ENCODE assay signal across 8 mouse cellular contexts in genomic region chr19:42612654-42613053, GRCm38 (mm10). TPM values are rescaled to one million over a fixed set of nuclear protein-coding genes. Genes with fewer than 3 reads are reported as not detected.
DNase-seq lines count a peak whose midpoint lies in the region; ATAC-seq and TF ChIP-seq lines count a peak whose summit lies in the region.

Gene Loxl4 (minus strand): TSS chr19:42612813.

- ATAC-seq in forebrain, embryonic 16.5 days = peak; percentile 38
- ATAC-seq in limb, embryonic 12.5 days (ENCODE audit: insufficient number of reproducible peaks, insufficient read depth, low FRiP score, low TSS enrichment, low read depth) = no peak
- ATAC-seq in midbrain, embryonic 13.5 days = 0 out of 2 replicates have a peak, but pooled peaks have one; percentile 30
- ATAC-seq in erythroid progenitor cell, adult 5-6 weeks (replicated peaks; ENCODE audit: low FRiP score, poor library complexity, severe bottlenecking) = no peak

- no peak for TF ChIP-seq EP300 in CH12.LX (IDR thresholded peaks at IDR 0.05; ENCODE audit: low read length)

- H3K9ac ChIP-seq in CH12.LX (ENCODE audit: insufficient read depth, low read depth) = no peak within 1 kb of the TSS
- H3K9ac ChIP-seq in forebrain, embryonic 16.5 days (replicated peaks; ENCODE audit: low read depth, low read length) = peak within 1 kb of the TSS; percentile 48
- peak within 1 kb of the TSS; percentile 54 for H3K9ac ChIP-seq in limb, embryonic 12.5 days (replicated peaks)
- peak within 1 kb of the TSS; percentile 24 for H3K9ac ChIP-seq in midbrain, embryonic 13.5 days (replicated peaks)

- in situ Hi-C loops in CH12.LX (cut with MboI; ENCODE audit: low pct_ligation_motif_present, low pct_unique_long_range_greater_than_20kb, low sequenced_read_pairs) = no loop called here

- H3K27me3 ChIP-seq in CH12.LX (replicated peaks) = peaks cover 84% of the 10 kb centered on the region
- H3K27me3 ChIP-seq in forebrain, embryonic 16.5 days (replicated peaks; ENCODE audit: control insufficient read depth, insufficient read depth, low read length) = peaks cover 5% of the 10 kb centered on the region; the same call in 1 of the 2 replicates
- peaks cover 42% of the 10 kb centered on the region for H3K27me3 ChIP-seq in hindbrain, embryonic 10.5 days (ENCODE audit: insufficient read depth, poor library complexity, severe bottlenecking)
- peaks cover 34% of the 10 kb centered on the region for H3K27me3 ChIP-seq in limb, embryonic 12.5 days
- peaks cover 36% of the 10 kb centered on the region for H3K27me3 ChIP-seq in midbrain, embryonic 13.5 days

- no peak for TF ChIP-seq CTCF in CH12.LX (conservative IDR thresholded peaks at IDR 0.05 in 1 of 2, IDR thresholded peaks at IDR 0.05 in 1 of 2; ENCODE audit: low read depth in 2 of 2, low read length in 2 of 2)

- dilution Hi-C loops in CH12.LX (cut with MboI; ENCODE audit: extremely low pct_ligation_motif_present, extremely low pct_unique_long_range_greater_than_20kb, low sequenced_read_pairs) = no loop called here

- peak within 1 kb of the TSS; percentile 83 for H3K4me2 ChIP-seq in CH12.LX (ENCODE audit: insufficient read depth, low read depth, poor library complexity, severe bottlenecking)
- peak within 1 kb of the TSS; percentile 59 for H3K4me2 ChIP-seq in forebrain, embryonic 16.5 days (ENCODE audit: low read length)
- H3K4me2 ChIP-seq in limb, embryonic 12.5 days = peak within 1 kb of the TSS; percentile 78
- peak within 1 kb of the TSS; percentile 51 for H3K4me2 ChIP-seq in midbrain, embryonic 13.5 days (replicated peaks)

- TF ChIP-seq POLR2A in CH12.LX (IDR thresholded peaks at IDR 0.05; ENCODE audit: low read depth, low read length) = no peak

- no peak for TF ChIP-seq RAD21 in CH12.LX (IDR thresholded peaks at IDR 0.05; ENCODE audit: low read depth, low read length)

- H3K36me3 ChIP-seq in CH12.LX (replicated peaks in 1 of 2; ENCODE audit: control insufficient read depth in 1 of 2, insufficient read depth in 1 of 2, low read length in 1 of 2) = no peaks in the 10 kb centered on the region
- H3K36me3 ChIP-seq in forebrain, embryonic 16.5 days (ENCODE audit: control insufficient read depth, insufficient read depth) = no peaks in the 10 kb centered on the region
- no peaks in the 10 kb centered on the region for H3K36me3 ChIP-seq in hindbrain, embryonic 10.5 days
- H3K36me3 ChIP-seq in limb, embryonic 12.5 days = no peaks in the 10 kb centered on the region
- no peaks in the 10 kb centered on the region for H3K36me3 ChIP-seq in midbrain, embryonic 13.5 days

- DNase-seq in CH12.LX (ENCODE audit: extremely low read depth) = peak; percentile 18
- peak; percentile 73 to 87 for DNase-seq in adrenal gland, adult (ENCODE audit: inconsistent age in 2 of 2, low spot score in 1 of 2)
- DNase-seq in hindbrain, embryonic 10.5 days (ENCODE audit: low spot score) = peak; percentile 26
- DNase-seq in right cerebral cortex, postnatal 25 days = no peak

- no peaks in the 10 kb centered on the region for H3K79me2 ChIP-seq in CH12.LX (replicated peaks; ENCODE audit: control insufficient read depth, extremely low read depth, insufficient read depth, poor library complexity, severe bottlenecking)

- no peak within 1 kb of the TSS for H3K27ac ChIP-seq in CH12.LX (ENCODE audit: insufficient read depth, low read depth)
- H3K27ac ChIP-seq in forebrain, embryonic 16.5 days (ENCODE audit: low read length) = no peak within 1 kb of the TSS
- H3K27ac ChIP-seq in hindbrain, embryonic 10.5 days = peak within 1 kb of the TSS; percentile 57; the same call in 1 of the 2 replicates
- H3K27ac ChIP-seq in limb, embryonic 12.5 days = no peak within 1 kb of the TSS
- no peak within 1 kb of the TSS for H3K27ac ChIP-seq in midbrain, embryonic 13.5 days

- peaks cover 2% of the 10 kb centered on the region for H3K9me3 ChIP-seq in CH12.LX (replicated peaks; ENCODE audit: low read length)
- H3K9me3 ChIP-seq in forebrain, embryonic 16.5 days (ENCODE audit: control insufficient read depth, low read length) = no peaks in the 10 kb centered on the region
- no peaks in the 10 kb centered on the region for H3K9me3 ChIP-seq in hindbrain, embryonic 10.5 days
- no peaks in the 10 kb centered on the region for H3K9me3 ChIP-seq in limb, embryonic 12.5 days
- no peaks in the 10 kb centered on the region for H3K9me3 ChIP-seq in midbrain, embryonic 13.5 days

- peaks cover 0 to 22% of the 10 kb centered on the region in 2 experiments; a peak in 2 of 4 replicates for H3K4me1 ChIP-seq in CH12.LX (ENCODE audit: control insufficient read depth in 1 of 2, insufficient read depth in 2 of 2)
- H3K4me1 ChIP-seq in forebrain, embryonic 16.5 days (replicated peaks; ENCODE audit: control insufficient read depth, insufficient read depth, low read length) = peaks cover 7% of the 10 kb centered on the region
- peaks cover 16% of the 10 kb centered on the region for H3K4me1 ChIP-seq in hindbrain, embryonic 10.5 days (replicated peaks)
- H3K4me1 ChIP-seq in limb, embryonic 12.5 days (replicated peaks) = peaks cover 16% of the 10 kb centered on the region
- peaks cover 9% of the 10 kb centered on the region for H3K4me1 ChIP-seq in midbrain, embryonic 13.5 days (replicated peaks)

- WGBS in forebrain, embryonic 16.5 days = under 1% methylated on average over 37 of the region's 37 CpGs
- WGBS in hindbrain, embryonic 10.5 days = 1% methylated on average over 37 of the region's 37 CpGs
- 1% methylated on average over 37 of the region's 37 CpGs for WGBS in limb, embryonic 12.5 days
- under 1% methylated on average over 34 of the region's 37 CpGs for WGBS in midbrain, embryonic 13.5 days

- H3K4me3 ChIP-seq in CH12.LX (replicated peaks in 1 of 3; ENCODE audit: low read depth in 2 of 3, low read length in 2 of 3, poor library complexity in 1 of 3) = peak within 1 kb of the TSS in 2 of 3 experiments; percentile 33
- H3K4me3 ChIP-seq in forebrain, embryonic 16.5 days (replicated peaks; ENCODE audit: low read length) = peak within 1 kb of the TSS; percentile 34
- peak within 1 kb of the TSS; percentile 50 for H3K4me3 ChIP-seq in hindbrain, embryonic 10.5 days
- H3K4me3 ChIP-seq in limb, embryonic 12.5 days (replicated peaks) = peak within 1 kb of the TSS; percentile 40
- H3K4me3 ChIP-seq in midbrain, embryonic 13.5 days (replicated peaks) = peak within 1 kb of the TSS; percentile 23

TF ChIP-seq in CH12.LX, 34 proteins besides CTCF, POLR2A, EP300 and RAD21:
- TF ChIP-seq ZNF384 (IDR thresholded peaks at IDR 0.05; ENCODE audit: low read depth, low read length) (no peak), ZC3H11A (IDR thresholded peaks at IDR 0.05; ENCODE audit: low read depth, low read length) (no peak), MAZ (IDR thresholded peaks at IDR 0.05; ENCODE audit: low read depth, low read length) (0 out of 2 replicates have a peak, but pooled peaks have one; percentile 15), IRF4 (IDR thresholded peaks at IDR 0.05; ENCODE audit: low read depth, low read length) (no peak), BHLHE40 (IDR thresholded peaks at IDR 0.05; ENCODE audit: low read depth, low read length) (peak; percentile 69)

RNA-seq across cellular contexts. Expression of gene Loxl4, which starts in this region (rescaled TPM):
- total RNA-seq in CH12.LX (2012; rRNA removed) = 0.04 TPM in 1 of 2 replicates, not detected in the other
- not detected in 2 replicates for total RNA-seq in CH12.LX (2014; rRNA removed)
- 0.10 and 0.19 TPM in 2 replicates for polyA plus RNA-seq in CH12.LX (2012; ENCODE audit: insufficient read length, low read depth)
- polyA plus RNA-seq in forebrain, embryonic 16.5 days (2015; fragmentation: Nextera tagmentation; extraction: Ambion mirVana) = 0.12 and 0.13 TPM in 2 replicates
- polyA plus RNA-seq in hindbrain, embryonic 10.5 days (2016; fragmentation: Nextera tagmentation; extraction: Ambion mirVana) = 0.18 and 0.37 TPM in 2 replicates
- 0.43 and 0.67 TPM in 2 replicates for polyA plus RNA-seq in limb, embryonic 12.5 days (2016; fragmentation: Nextera tagmentation; extraction: Ambion mirVana)
- polyA plus RNA-seq in midbrain, embryonic 13.5 days (2015; fragmentation: Nextera tagmentation; extraction: Ambion mirVana) = 0.11 and 0.17 TPM in 2 replicates
- not detected in 2 replicates for total RNA-seq in erythroid progenitor cell, adult 5-6 weeks (2015; ENCODE audit: low replicate concordance)
- not detected in 2 replicates for total RNA-seq in erythroid progenitor cell, adult 5-6 weeks (2017; ENCODE audit: low replicate concordance)

Comparison
In these comparisons a context has a peak if more than half of its experiments do, and no peak if none do; other contexts are left out.
1. Peak in DNase-seq, H3K4me3 ChIP-seq and H3K4me2 ChIP-seq in CH12.LX; RNA of the gene not detected or under 1 TPM.
2. Peak in ATAC-seq, H3K4me3 ChIP-seq, H3K9ac ChIP-seq and H3K4me2 ChIP-seq in forebrain, embryonic 16.5 days; RNA of the gene not detected or under 1 TPM.
3. Peak in DNase-seq, H3K4me3 ChIP-seq and H3K27ac ChIP-seq in hindbrain, embryonic 10.5 days; RNA of the gene not detected or under 1 TPM.
4. Peak in ATAC-seq, H3K4me3 ChIP-seq, H3K9ac ChIP-seq and H3K4me2 ChIP-seq in midbrain, embryonic 13.5 days; RNA of the gene not detected or under 1 TPM.